Mouse (Mus musculus): ENCODE measurements around the gene Kif6.

DNA sequence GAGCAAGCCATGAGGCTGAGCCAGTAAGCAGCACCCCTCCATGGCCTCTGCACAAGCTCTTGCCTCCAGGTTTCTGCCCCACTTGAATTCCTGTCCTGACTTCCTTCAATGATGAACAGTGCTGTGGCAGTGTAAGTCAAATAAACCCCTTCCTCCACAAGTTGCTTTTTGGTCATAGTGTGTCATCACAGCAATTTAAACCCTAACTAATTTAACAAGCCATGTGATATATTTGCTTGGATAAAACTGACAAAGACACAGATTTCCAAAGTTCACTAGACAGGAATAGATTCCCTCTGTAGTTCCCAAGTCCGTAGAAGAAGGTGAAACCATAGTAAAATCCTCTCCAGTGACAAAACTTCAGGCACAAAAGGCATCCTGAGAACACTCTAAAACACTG, 114.9 kb downstream of the Kif6 start:
- TF ChIP-seq GATA1 (IDR thresholded peaks at IDR 0.05; ENCODE audit: borderline replicate concordance, low read length) (no peak), FLI1 (IDR thresholded peaks at IDR 0.05; ENCODE audit: low read length) (no peak)

Measured in megakaryocyte, embryonic 14.5 days (primary cell).